Mouse (Mus musculus) macrophage (primary cell): Measurements from ENCODE around the gene Dnah12. TPM values are rescaled to one million over a fixed set of nuclear protein-coding genes. Genes with fewer than 3 reads are reported as not detected.
"Not testable (repeated sequence)": the region's sequence is repeated elsewhere in the genome, so short reads cannot be mapped to it uniquely, and the experiment has no call there.

Source experiments
- H3K27ac ChIP-seq: fragments of 350-480 bp; formaldehyde crosslinking; 2 replicates; pipeline ENCODE4 v1.9.0; 2021
- H3K36me3 ChIP-seq: fragments of 350-480 bp; formaldehyde crosslinking; 2 replicates; pipeline ENCODE4 v1.9.0; 2021; ENCODE audit errors: inconsistent target
- H3K4me3 ChIP-seq: fragments of 350-480 bp; formaldehyde crosslinking; 2 replicates; pipeline ENCODE4 v1.9.0; 2021; ENCODE audit errors: inconsistent target
- H3K79me2 ChIP-seq: fragments of 350-480 bp; formaldehyde crosslinking; 2 replicates; pipeline ENCODE4 v1.9.0; 2021; ENCODE audit errors: inconsistent target
- WGBS: methylation state at CpG from one replicate; pipeline ENCODE4 v1.1.7; 2026; ENCODE audit warnings: inconsistent platforms; ENCODE audit not compliant: missing documents; 5-methylcytosine and 5-hydroxymethylcytosine counted together
- polyA plus RNA-seq: library from polyadenylated mRNA; stranded (reverse); fragments of 250-400 nt; gene quantifications from 3 replicates; pipeline ENCODE4 v1.2.4, GENCODE M21; 2018; ENCODE audit warnings: inconsistent platforms

The Dnah12 gene
- polyA plus RNA-seq, 1 experiment from 2014 or later = not detected

DNA sequence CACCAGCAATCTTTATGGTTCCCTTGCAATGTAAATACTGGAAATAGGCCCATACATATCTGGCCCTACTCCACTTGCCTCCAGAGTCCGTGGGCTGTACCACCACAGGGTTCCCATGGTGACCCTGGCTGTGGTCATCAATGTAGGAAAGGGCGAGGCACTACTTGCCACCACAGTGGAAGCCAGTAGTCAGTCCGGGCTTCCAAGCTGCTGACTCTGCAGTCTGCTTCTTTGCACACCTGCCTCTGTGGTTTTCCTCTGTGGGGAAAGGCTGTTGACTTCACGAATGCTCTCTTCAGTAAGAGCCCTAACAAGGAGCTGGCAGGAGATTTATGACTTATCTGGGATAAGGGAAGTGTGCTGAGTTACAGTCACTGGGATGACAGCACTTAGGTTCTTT, 185.7 kb downstream of the Dnah12 start:
- H3K36me3 ChIP-seq = no peaks in the 10 kb centered on the region
- 14% methylated on average over 4 of the region's 4 CpGs for WGBS
- H3K4me3 ChIP-seq = no peak overlapping the region
- no peak overlapping the region for H3K27ac ChIP-seq
- H3K79me2 ChIP-seq = no peaks in the 10 kb centered on the region

DNA sequence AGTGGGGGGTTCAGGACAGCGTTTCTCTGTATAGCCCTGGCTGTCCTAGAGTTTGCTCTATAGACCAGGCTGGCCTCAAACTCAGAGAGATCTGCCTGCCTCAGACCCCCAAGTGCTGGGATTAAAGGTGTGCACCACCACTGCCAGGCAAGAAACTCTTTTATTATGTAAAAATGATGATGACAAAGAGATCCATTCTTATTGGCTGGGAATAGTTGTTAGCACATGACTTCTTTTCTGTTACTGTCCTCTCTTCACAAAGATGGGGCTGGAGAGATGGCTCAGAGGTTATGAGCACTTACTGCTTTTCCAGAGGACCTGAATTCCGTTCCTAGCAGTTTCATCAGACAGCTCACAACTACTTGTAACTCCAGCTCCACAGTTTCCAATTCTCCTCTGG, 186.9 kb downstream of the Dnah12 start:
- WGBS = 75% methylated on average over 2 of the region's 2 CpGs

GRCm38 (mm10) chr14:26881700-26882099, 188.6 kb downstream of the Dnah12 start:
- no peaks in the 10 kb centered on the region for H3K79me2 ChIP-seq
- H3K4me3 ChIP-seq = no peak overlapping the region
- H3K27ac ChIP-seq = no peak overlapping the region
- WGBS = 84% methylated on average over 5 of the region's 5 CpGs
- no peaks in the 10 kb centered on the region for H3K36me3 ChIP-seq

More for the DNA sequence above, 186.9 kb downstream of the Dnah12 start:
- no peaks in the 10 kb centered on the region for H3K36me3 ChIP-seq
- no peaks in the 10 kb centered on the region for H3K79me2 ChIP-seq
- H3K4me3 ChIP-seq = no peak overlapping the region
- H3K27ac ChIP-seq = no peak overlapping the region

- H3K36me3 ChIP-seq = no peaks in the 10 kb centered on the region
- no peaks in the 10 kb centered on the region for H3K79me2 ChIP-seq
- H3K4me3 ChIP-seq = no peak overlapping the region
- 83% methylated on average over 3 of the region's 3 CpGs for WGBS
- H3K27ac ChIP-seq = no peak overlapping the region
Measured at GRCm38 (mm10) chr14:26887244-26887643, 194.2 kb downstream of the Dnah12 start.

DNA sequence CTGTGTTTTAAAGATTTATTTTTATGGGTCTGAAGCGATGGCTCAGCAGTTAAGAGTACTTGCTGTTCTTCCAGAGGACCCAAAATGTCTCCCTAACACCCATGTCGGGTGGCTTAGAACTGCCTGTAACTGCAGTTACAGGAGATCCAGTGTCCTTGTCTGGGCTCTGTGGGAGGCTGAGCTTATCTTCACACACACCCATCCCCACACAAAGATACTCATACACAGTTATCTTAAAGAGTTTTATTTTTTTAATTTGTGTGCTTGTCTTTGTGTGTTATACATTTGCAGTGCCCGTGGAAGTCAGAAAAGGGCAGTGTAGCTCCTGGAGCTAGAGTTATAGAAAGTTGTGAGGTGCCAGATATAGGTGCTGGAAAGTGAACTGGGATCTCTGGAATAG, 197.7 kb downstream of the Dnah12 start:
- no peaks in the 10 kb centered on the region for H3K36me3 ChIP-seq
- 89% methylated on average over 3 of the region's 3 CpGs for WGBS
- H3K27ac ChIP-seq = no peak overlapping the region
- H3K4me3 ChIP-seq = no peak overlapping the region
- H3K79me2 ChIP-seq = no peaks in the 10 kb centered on the region

GRCm38 (mm10) chr14:26894392-26894791, 201.3 kb downstream of the Dnah12 start, which contains the start of gene Asb14:
Gene Asb14 (plus strand): TSS chr14:26894557.
- WGBS = 95% methylated on average over 4 of the region's 4 CpGs
- Histone ChIP-seq H3K27ac (no peak within 1 kb of the TSS), H3K36me3 (no peaks in the 10 kb centered on the region), H3K4me3 (no peak within 1 kb of the TSS), H3K79me2 (no peaks in the 10 kb centered on the region)

DNA sequence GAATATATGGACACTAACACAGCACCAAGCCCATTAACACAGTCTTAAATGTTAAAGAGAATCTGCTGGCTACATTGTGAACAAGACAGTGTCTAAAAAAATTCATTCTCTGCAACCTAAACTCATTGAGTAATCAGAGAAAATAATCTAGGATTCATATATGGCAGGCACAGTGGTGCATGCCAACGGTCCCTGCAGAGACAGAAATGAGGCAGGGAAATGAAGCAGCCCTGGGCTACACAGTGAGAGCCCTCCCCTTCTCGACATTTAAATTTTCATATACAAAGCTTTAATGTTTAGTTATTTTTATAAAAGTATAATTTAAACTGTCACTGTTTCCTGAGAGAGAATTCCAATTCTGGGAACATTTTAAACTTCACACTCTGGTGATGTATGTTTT, 206.4 kb downstream of the Dnah12 start:
- Histone ChIP-seq H3K4me3 (no peak overlapping the region), H3K79me2 (no peaks in the 10 kb centered on the region), H3K36me3 (no peaks in the 10 kb centered on the region), H3K27ac (no peak overlapping the region)
- WGBS = 100% methylated on average over 2 of the region's 2 CpGs

DNA sequence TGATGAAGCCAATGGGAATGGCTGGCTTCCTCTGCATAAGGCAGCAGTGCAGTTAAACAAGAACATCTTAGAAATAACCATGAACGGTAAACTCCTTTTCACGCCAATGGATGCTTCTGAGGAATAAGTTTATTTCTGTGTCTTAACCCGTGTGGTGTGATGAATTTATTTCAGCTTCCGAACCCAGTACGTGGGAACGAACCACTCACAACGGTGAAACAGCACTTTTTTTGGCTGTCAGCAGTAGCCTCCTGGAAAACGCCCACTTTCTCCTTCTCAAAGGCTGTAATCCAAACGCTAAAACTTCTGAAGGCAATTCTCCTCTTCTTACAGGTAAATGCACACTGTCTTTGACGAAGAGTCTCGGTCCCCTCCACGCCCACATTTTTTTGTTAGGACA, 207.8 kb downstream of the Dnah12 start:
- no peaks in the 10 kb centered on the region for H3K36me3 ChIP-seq
- no peaks in the 10 kb centered on the region for H3K79me2 ChIP-seq
- 89% methylated on average over 12 of the region's 12 CpGs for WGBS
- no peak overlapping the region for H3K4me3 ChIP-seq
- no peak overlapping the region for H3K27ac ChIP-seq

GRCm38 (mm10) chr14:26907401-26907800, 214.3 kb downstream of the Dnah12 start:
- no peaks in the 10 kb centered on the region for H3K36me3 ChIP-seq
- H3K27ac ChIP-seq = no peak overlapping the region
- H3K79me2 ChIP-seq = no peaks in the 10 kb centered on the region
- no peak overlapping the region for H3K4me3 ChIP-seq
- WGBS = 98% methylated on average over 4 of the region's 4 CpGs

DNA sequence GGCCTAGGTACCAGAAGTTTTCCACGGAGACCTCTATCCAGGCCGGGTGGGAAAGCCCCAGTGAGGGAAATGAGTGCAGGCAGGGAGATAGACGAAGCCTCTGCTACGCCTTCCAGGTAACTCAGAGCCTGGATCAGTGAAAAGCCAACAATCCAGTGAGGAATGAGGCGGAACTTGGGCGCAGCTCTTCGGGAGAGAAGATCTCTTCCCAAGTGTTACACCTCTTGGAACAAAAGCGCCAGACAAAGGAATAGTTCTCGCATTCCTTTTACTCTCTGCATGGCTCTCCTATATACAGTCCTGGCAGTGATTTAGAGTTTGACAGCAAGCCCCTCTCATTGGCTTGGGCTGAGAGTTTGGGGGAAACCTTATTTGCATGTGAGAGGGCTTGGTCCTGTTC, 217.4 kb downstream of the Dnah12 start:
- H3K79me2 ChIP-seq, H3K36me3 ChIP-seq, H3K4me3 ChIP-seq, H3K27ac ChIP-seq: not testable (repeated sequence)
- WGBS = 84% methylated on average over 9 of the region's 9 CpGs

DNA sequence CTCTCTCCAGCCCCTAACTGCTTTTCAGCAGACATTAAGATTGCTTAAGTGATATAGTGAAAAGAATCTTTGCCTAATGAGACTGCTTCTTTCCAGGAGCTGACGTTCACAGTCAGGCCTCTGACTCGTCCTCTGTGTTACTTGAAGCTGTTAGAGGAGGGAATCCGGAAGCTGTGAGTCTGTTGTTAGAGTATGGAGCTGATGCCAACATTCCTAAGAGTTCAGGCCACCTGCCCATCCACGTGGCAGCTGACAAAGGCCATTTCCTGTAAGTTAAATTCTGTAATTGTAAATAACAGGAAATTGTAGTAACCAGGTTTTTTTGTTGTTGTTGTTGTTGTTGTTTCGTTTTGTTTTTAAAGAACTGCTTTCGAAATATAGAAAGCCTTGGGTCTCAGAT, 218.1 kb downstream of the Dnah12 start:
- Histone ChIP-seq H3K27ac (no peak overlapping the region), H3K4me3 (no peak overlapping the region), H3K79me2 (no peaks in the 10 kb centered on the region), H3K36me3 (no peaks in the 10 kb centered on the region)
- WGBS = 83% methylated on average over 6 of the region's 6 CpGs

DNA sequence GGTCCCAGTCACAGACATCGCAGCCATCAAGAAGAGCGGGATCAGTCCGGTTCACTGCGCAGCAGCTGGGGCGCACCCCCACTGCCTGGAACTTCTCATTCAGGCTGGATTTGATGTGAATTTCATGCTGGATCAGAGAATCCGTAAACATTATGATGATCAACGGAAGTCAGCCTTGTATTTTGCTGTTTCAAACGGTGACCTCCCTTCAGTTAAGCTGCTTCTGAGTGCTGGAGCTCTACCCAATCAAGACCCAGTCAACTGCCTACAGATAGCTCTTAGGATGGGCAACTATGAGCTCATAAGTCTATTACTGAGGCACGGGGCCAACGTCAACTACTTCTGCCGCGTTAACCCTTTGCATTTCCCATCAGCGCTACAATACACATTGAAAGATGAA, 218.8 kb downstream of the Dnah12 start:
- 94% methylated on average over 13 of the region's 13 CpGs for WGBS
- H3K4me3 ChIP-seq = no peak overlapping the region
- no peaks in the 10 kb centered on the region for H3K36me3 ChIP-seq
- no peak overlapping the region for H3K27ac ChIP-seq
- H3K79me2 ChIP-seq = no peaks in the 10 kb centered on the region

GRCm38 (mm10) chr14:26913681-26914268, 220.7 kb downstream of the Dnah12 start:
- H3K4me3 ChIP-seq = no peak overlapping the region
- 93% methylated on average over 9 of the region's 9 CpGs for WGBS
- 0 out of 2 replicates have a peak, but pooled peaks cover 5% of the 10 kb centered on the region for H3K36me3 ChIP-seq
- H3K27ac ChIP-seq = no peak overlapping the region
- H3K79me2 ChIP-seq = no peaks in the 10 kb centered on the region

GRCm38 (mm10) chr14:26919310-26919709, 226.2 kb downstream of the Dnah12 start:
- Histone ChIP-seq H3K36me3 (peaks cover 32% of the 10 kb centered on the region; the same call in 1 of the 2 replicates), H3K4me3 (no peak overlapping the region), H3K79me2 (no peaks in the 10 kb centered on the region), H3K27ac (no peak overlapping the region)
- WGBS = 100% methylated on average over 3 of the region's 3 CpGs

DNA sequence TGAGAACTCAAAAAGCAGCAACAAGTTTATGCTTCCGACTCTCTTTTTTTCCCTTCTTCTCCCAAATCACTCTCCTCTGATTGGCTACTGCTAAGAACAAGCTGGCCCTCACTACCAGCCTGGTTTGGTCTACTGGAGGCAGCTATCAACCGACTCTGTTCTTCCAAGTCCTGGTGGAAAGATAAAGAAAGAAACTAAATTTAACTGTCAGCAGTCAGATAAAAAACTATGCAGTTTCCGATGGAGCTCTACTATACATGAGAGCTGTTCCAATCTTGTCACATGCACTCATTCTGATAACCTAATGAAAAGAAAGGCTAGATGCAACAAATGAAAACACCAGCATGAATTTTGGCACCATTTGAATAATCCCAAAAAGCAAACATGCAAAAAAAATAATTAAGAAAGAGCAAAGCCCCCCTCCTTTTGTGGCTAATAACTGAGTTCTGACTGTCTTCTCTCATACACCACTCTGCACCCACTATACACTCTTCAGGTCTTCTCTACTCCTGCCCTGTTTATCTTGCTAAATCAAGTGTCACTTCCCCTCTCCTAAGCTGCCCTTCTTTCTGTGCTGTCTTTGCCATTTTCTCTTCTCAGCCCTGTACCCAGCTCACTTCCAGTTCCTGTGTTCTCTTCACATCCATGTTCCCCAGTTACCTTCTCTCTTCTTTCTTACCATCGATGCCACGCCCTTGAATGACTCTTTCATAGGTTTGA, 230.8 kb downstream of the Dnah12 start:
- Histone ChIP-seq H3K36me3 (peaks cover 57% of the 10 kb centered on the region; the same call in 1 of the 2 replicates), H3K79me2 (no peaks in the 10 kb centered on the region), H3K4me3 (no peak overlapping the region), H3K27ac (no peak overlapping the region)
- WGBS = 91% methylated on average over 5 of the region's 5 CpGs
